Mouse (Mus musculus) left cerebral cortex, adult 18-20 months (tissue): ENCODE measurements around the gene Dnm2. TPM values are rescaled to one million over a fixed set of nuclear protein-coding genes. Genes with fewer than 3 reads are reported as not detected.

Source experiments
- DNase-seq, 2 experiments: peaks; one replicate each; pipeline ENCODE4 v3.0.0; 2021 to 2022; ENCODE audit warnings: low spot score in 2 of 2, mixed read lengths in 1 of 2
- long read RNA-seq, 2 experiments: library from polyadenylated mRNA; stranded (forward); transcript quantifications; one replicate each; pipeline ENCODE4 v2.0.0; 2021
- total RNA-seq, 2 experiments: library from RNA; stranded (reverse); gene quantifications; 2 replicates each; pipeline ENCODE4 v1.2.3; 2021

Dnm2 gene
- total RNA-seq, result 10 to 100 TPM; 50.5 to 53.1 TPM
- long read RNA-seq, experiment 1, transcript Dnm2-201 (21 exons, 3,502 nt), result major isoform, 15 of 95 reads
- long read RNA-seq, experiment 1, partial matches to known transcripts, result 8 of 95 reads
- long read RNA-seq, experiment 1, other reads (novel, unspliced or antisense), result 61 of 95 reads
- long read RNA-seq, experiment 2, partial matches to known transcripts, result 7 of 50 reads
- long read RNA-seq, experiment 2, other reads (novel, unspliced or antisense), result 32 of 50 reads

GRCm38 (mm10) chr9:21424631-21425555 is at the start of gene Dnm2:
Dnm2 (plus strand) TSS chr9:21424908.
- DNase-seq, result peak; percentile 97 to 99

- no peak for DNase-seq
These were observed 45.5 kb upstream of the Dnm2 start for GRCm38 (mm10) chr9:21379195-21379594.

GRCm38 (mm10) chr9:21380868-21381267 is 43.8 kb upstream of the Dnm2 start:
- DNase-seq, result no peak

GRCm38 (mm10) chr9:21383966-21384365 is 40.7 kb upstream of the Dnm2 start:
- no peak for DNase-seq

GRCm38 (mm10) chr9:21392646-21393175 is 32.0 kb upstream of the Dnm2 start:
- no peak for DNase-seq

- no peak for DNase-seq
These were observed 29.0 kb upstream of the Dnm2 start for GRCm38 (mm10) chr9:21395692-21396091.

GRCm38 (mm10) chr9:21397170-21397569 is 27.5 kb upstream of the Dnm2 start:
- DNase-seq, result no peak

GRCm38 (mm10) chr9:21401042-21401441 is 23.7 kb upstream of the Dnm2 start:
- no peak for DNase-seq

GRCm38 (mm10) chr9:21402764-21403253 is 21.9 kb upstream of the Dnm2 start:
- no peak for DNase-seq

GRCm38 (mm10) chr9:21403745-21404144 is 21.0 kb upstream of the Dnm2 start:
- DNase-seq, result no peak

- DNase-seq, result no peak
These were observed 19.2 kb upstream of the Dnm2 start for GRCm38 (mm10) chr9:21405525-21405924.

- no peak for DNase-seq
These were observed 16.8 kb upstream of the Dnm2 start for GRCm38 (mm10) chr9:21407951-21408350.

GRCm38 (mm10) chr9:21408624-21409023 is 16.1 kb upstream of the Dnm2 start:
- no peak for DNase-seq

- peak; percentile 85 to 88 for DNase-seq
These were observed 15.0 kb upstream of the Dnm2 start for GRCm38 (mm10) chr9:21409592-21410317.

GRCm38 (mm10) chr9:21411669-21412550 is 12.8 kb upstream of the Dnm2 start, which contains the start of gene Qtrt1:
Qtrt1 (plus strand) TSS chr9:21411837.
- DNase-seq, result peak; percentile 81 to 91

GRCm38 (mm10) chr9:21417866-21418265 is 6.8 kb upstream of the Dnm2 start:
- no peak for DNase-seq

- DNase-seq, result no peak
These were observed 5.1 kb upstream of the Dnm2 start for GRCm38 (mm10) chr9:21419646-21420045.

GRCm38 (mm10) chr9:21425556-21425945 is 843 bp downstream of the Dnm2 start:
- DNase-seq, result no peak

GRCm38 (mm10) chr9:21426013-21426412 is 1.3 kb downstream of the Dnm2 start:
- no peak for DNase-seq

- DNase-seq, result no peak
These were observed 1.8 kb downstream of the Dnm2 start for GRCm38 (mm10) chr9:21426525-21426924.
